Mouse (Mus musculus) lung, embryonic 16.5 days (tissue): ENCODE data around the gene Prss45. TPM values are rescaled to one million over a fixed set of nuclear protein-coding genes. Genes with fewer than 3 reads are reported as not detected.
A peak's percentile ranks its signal among the peaks of the same experiment; 100 is the strongest.

ENCODE experiments used
- ATAC-seq: fragments of 200-750 bp; cut with Nextera tagmentation; 2 replicates; pipeline ENCODE4 v1.8.0; 2017; ENCODE audit warnings: low read depth, mild to moderate bottlenecking, moderate library complexity
- H3K27ac ChIP-seq: fragments of 300-500 bp; sonication (generic); 2 replicates; pipeline ENCODE4 v1.5.1; 2014; ENCODE audit warnings: mild to moderate bottlenecking, control low read depth, low read length
- H3K27me3 ChIP-seq: fragments of 300-500 bp; sonication (generic); 2 replicates; pipeline ENCODE4 v1.6.1; 2014; ENCODE audit warnings: low read depth, low read length, mixed read lengths; ENCODE audit not compliant: control insufficient read depth, insufficient read depth
- H3K36me3 ChIP-seq: fragments of 300-500 bp; sonication (generic); 2 replicates; pipeline ENCODE4 v1.6.1; 2014; ENCODE audit warnings: low read length; ENCODE audit not compliant: control insufficient read depth, insufficient read depth
- H3K4me1 ChIP-seq: fragments of 300-500 bp; sonication (generic); replicated peaks from 2 replicates; pipeline ENCODE4 v1.6.1; 2014; ENCODE audit warnings: low read length, mixed read lengths; ENCODE audit not compliant: control insufficient read depth, insufficient read depth
- H3K4me2 ChIP-seq: fragments of 300-500 bp; sonication (generic); 2 replicates; pipeline ENCODE4 v1.6.1; 2014; ENCODE audit warnings: low read depth, low read length, control low read depth
- H3K4me3 ChIP-seq: fragments of 300-500 bp; sonication (generic); 2 replicates; pipeline ENCODE4 v1.5.1; 2014; ENCODE audit warnings: mild to moderate bottlenecking, low read length, control low read depth
- H3K9ac ChIP-seq: fragments of 300-500 bp; sonication (generic); 2 replicates; pipeline ENCODE4 v1.6.1; 2014; ENCODE audit warnings: low read length, control low read depth
- H3K9me3 ChIP-seq: fragments of 300-500 bp; sonication (generic); 2 replicates; pipeline ENCODE4 v1.6.1; 2016; ENCODE audit warnings: low read length; ENCODE audit not compliant: control insufficient read depth
- WGBS: fragments of 180-500 bp; shearing (Covaris S2); extraction: QIAGEN DNeasy Blood & Tissue Kit; methylation state at CpG from one replicate; pipeline ENCODE4 v1.1.7; 2014; 5-methylcytosine and 5-hydroxymethylcytosine counted together
- polyA plus RNA-seq: library from polyadenylated mRNA; unstranded; fragments of >200 nt; fragmentation: Nextera tagmentation; extraction: Ambion mirVana; gene quantifications from 2 replicates; pipeline ENCODE4 v1.2.1, GENCODE M21; 2015

The Prss45 gene
- not detected in 2 replicates for polyA plus RNA-seq

DNA sequence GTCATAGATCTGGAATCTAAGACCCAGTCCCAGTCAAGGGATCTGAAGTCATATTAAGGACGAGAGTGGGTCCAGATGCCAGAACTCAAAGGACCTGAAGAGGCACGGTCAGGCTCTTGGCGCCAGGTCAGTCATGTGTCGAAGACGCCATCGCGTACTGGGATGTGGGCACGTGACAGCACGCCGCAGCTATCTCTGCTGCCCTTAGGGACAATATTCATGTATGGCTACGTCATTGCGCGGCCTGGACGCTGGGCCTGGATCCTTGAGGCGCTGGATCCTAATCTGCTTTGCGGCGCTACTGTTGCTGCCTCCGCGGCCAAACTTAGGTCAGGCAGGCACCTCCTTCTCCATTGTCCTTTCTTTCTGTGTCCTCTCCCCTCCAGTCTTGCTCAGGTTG, at the start of gene Prss45:
Gene Prss45 (plus strand): TSS at position 178 of the 400 bp plus-strand sequence.
- Histone ChIP-seq H3K9me3 (no peaks in the 10 kb centered on the region), H3K4me3 (no peak within 1 kb of the TSS), H3K4me1 (no peaks in the 10 kb centered on the region), H3K9ac (no peak within 1 kb of the TSS), H3K36me3 (no peaks in the 10 kb centered on the region), H3K27me3 (no peaks in the 10 kb centered on the region), H3K27ac (no peak within 1 kb of the TSS), H3K4me2 (peak within 1 kb of the TSS; percentile 1; the same call in 1 of the 2 replicates)
- no peak for ATAC-seq
- WGBS = 73% methylated on average over 19 of the region's 19 CpGs

DNA sequence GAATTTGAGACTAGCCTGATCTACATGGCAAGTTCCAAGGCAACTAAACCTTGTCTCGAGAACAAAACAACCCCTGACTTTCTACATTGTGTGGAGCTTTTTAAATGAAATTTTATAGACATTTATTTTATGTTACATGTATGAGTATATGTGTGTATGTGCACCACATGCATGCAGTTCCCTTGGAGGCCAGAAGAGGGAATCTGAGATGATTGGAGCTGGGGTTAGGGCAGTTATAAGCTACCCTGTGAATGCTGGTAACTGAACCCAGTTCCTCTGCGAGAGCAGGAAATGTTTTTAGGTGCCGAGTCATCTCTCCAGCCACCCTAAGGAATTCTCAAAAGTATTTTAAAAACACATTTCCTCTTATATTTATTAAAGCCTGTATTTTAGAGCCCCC, 46.2 kb upstream of the Prss45 start:
- no peaks in the 10 kb centered on the region for H3K4me1 ChIP-seq
- H3K9me3 ChIP-seq = no peaks in the 10 kb centered on the region; the same call in 1 of the 2 replicates
- H3K9ac ChIP-seq = no peak overlapping the region
- H3K27me3 ChIP-seq = no peaks in the 10 kb centered on the region
- no peak overlapping the region for H3K4me3 ChIP-seq
- H3K4me2 ChIP-seq = no peak overlapping the region
- 83% methylated on average over 3 of the region's 3 CpGs for WGBS
- H3K27ac ChIP-seq = no peak overlapping the region
- no peak for ATAC-seq
- H3K36me3 ChIP-seq = no peaks in the 10 kb centered on the region

DNA sequence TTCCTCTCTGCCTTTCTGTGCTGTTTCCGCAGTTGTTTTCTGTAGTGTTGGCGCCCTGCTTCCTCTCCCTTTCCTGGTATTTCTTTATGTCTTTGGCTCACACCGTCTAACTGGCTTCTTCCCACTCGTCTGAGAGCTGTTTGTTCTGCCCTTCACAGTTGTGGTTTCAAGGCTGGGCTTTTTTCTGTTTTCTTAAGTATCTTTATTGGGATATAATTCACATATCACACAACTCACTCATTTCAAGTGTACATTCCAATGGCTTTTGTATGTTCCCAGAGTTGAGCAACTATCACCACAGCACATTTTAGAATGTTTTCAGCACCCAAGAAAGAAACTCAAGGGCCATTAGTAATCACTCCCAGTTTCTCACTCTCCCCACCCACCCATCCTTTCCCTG, 43.9 kb upstream of the Prss45 start:
- Histone ChIP-seq H3K9me3 (no peaks in the 10 kb centered on the region; the same call in 1 of the 2 replicates), H3K4me3 (no peak overlapping the region), H3K36me3 (no peaks in the 10 kb centered on the region), H3K27me3 (no peaks in the 10 kb centered on the region), H3K4me2 (no peak overlapping the region), H3K4me1 (no peaks in the 10 kb centered on the region), H3K27ac (no peak overlapping the region), H3K9ac (no peak overlapping the region)
- 51% methylated on average over 4 of the region's 4 CpGs for WGBS
- 0 out of 2 replicates have a peak, but pooled peaks have one; percentile 23 for ATAC-seq

DNA sequence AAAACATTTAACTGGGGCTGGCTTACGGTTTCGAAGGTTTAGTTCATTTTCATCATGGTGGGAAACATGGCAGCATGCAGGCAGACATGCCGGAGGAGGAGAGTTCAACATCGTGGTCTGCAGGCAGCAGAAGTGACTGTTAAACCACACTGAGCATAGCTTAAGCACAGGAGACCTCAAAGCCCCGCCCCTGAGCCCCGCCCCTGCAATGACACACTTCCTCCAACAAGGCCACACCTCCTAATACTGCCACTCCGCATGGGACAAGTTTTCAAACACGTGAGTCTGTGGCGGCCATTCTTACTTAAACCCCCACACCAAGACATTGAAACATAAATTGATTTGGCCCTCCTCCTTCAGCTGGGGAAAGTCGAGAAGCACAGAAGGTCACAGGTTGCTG, 37.4 kb upstream of the Prss45 start:
- H3K9ac ChIP-seq = no peak overlapping the region
- H3K4me1 ChIP-seq = no peaks in the 10 kb centered on the region
- 78% methylated on average over 10 of the region's 10 CpGs for WGBS
- no peak overlapping the region for H3K4me3 ChIP-seq
- H3K36me3 ChIP-seq = no peaks in the 10 kb centered on the region
- no peak overlapping the region for H3K4me2 ChIP-seq
- no peaks in the 10 kb centered on the region for H3K9me3 ChIP-seq
- no peaks in the 10 kb centered on the region for H3K27me3 ChIP-seq
- no peak for ATAC-seq
- no peak overlapping the region for H3K27ac ChIP-seq

DNA sequence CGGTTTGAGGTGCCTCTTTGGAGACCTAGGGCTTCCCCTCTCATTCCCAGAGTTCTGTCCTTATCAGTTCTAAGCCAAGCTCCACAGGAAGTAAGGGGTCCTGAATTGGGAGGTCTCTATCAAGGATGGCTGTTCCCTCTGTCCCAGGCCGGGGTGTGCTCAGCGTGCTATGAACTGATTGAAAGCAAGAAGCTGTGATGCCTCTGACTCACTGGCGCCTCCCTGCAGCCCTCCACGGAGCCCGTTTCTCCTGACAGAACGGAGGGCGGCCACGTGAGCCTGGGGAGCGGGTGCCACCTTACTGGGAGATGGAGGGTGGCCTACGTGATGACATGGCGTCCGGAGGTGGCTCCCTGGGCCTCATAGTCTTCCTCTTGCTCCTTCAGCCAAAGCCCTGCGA, 36.5 kb upstream of the Prss45 start, which contains the start of gene Prss42:
Gene Prss42 (plus strand): TSS at position 301 of the 400 bp plus-strand sequence.
- no peak within 1 kb of the TSS for H3K4me3 ChIP-seq
- no peak for ATAC-seq
- H3K27ac ChIP-seq = no peak within 1 kb of the TSS
- H3K9me3 ChIP-seq = no peaks in the 10 kb centered on the region
- H3K4me2 ChIP-seq = no peak within 1 kb of the TSS
- H3K36me3 ChIP-seq = no peaks in the 10 kb centered on the region
- no peaks in the 10 kb centered on the region for H3K27me3 ChIP-seq
- H3K4me1 ChIP-seq = no peaks in the 10 kb centered on the region
- 87% methylated on average over 14 of the region's 14 CpGs for WGBS
- no peak within 1 kb of the TSS for H3K9ac ChIP-seq

DNA sequence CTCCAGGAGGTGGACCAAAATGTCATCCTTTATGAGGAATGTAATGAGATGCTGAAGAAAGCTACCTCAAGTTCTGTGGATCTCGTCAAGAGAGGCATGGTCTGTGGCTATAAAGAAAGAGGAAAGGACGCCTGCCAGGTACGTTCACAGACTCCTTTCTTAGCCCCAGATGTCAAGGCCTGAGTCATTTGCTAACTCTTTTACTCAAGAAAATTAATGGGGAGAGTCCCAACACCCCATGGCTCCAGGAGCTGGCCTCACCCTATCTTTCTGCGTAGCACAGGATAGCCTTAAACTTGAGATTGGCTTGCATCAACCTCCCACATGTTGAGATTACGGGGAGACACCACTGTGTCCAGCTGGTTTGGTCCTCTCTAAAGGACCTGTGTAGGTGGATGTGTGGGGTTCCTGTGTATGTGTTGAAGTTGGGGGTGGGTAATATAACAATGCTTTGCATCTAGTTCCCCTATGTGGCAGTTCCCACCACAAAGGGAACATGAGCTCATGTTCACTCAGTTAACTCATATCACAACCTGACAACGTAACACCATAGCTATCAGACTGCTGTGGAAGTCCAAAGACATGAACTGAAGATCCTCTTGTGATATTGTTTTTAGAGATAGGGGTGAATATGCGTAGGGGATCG, 33.4 kb upstream of the Prss45 start:
- no peak overlapping the region for H3K4me2 ChIP-seq
- no peaks in the 10 kb centered on the region for H3K4me1 ChIP-seq
- WGBS = 82% methylated on average over 8 of the region's 8 CpGs
- no peak overlapping the region for H3K4me3 ChIP-seq
- H3K27ac ChIP-seq = no peak overlapping the region
- no peaks in the 10 kb centered on the region for H3K36me3 ChIP-seq
- no peaks in the 10 kb centered on the region for H3K27me3 ChIP-seq
- H3K9me3 ChIP-seq = no peaks in the 10 kb centered on the region
- no peak overlapping the region for H3K9ac ChIP-seq
- no peak for ATAC-seq

DNA sequence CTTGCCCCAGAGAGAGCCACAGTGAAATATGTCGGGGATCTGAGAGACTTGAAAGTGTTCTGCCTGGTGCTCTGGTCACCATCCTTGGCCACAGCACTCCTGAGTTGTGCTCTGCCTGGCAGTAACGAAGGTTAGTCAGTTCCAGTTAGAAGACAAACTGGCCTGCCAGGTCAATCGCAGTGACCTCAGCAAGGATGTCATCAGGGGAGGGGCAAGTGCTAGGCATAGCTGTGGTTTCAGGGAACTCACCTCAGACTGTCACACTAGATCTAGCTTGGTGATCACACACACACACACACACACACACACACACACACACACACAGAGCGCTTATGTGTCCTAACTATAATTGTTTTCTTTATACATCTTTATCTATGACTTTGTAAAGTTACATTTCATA, 31.1 kb upstream of the Prss45 start:
- no peak overlapping the region for H3K4me3 ChIP-seq
- 70% methylated on average over 4 of the region's 4 CpGs for WGBS

DNA sequence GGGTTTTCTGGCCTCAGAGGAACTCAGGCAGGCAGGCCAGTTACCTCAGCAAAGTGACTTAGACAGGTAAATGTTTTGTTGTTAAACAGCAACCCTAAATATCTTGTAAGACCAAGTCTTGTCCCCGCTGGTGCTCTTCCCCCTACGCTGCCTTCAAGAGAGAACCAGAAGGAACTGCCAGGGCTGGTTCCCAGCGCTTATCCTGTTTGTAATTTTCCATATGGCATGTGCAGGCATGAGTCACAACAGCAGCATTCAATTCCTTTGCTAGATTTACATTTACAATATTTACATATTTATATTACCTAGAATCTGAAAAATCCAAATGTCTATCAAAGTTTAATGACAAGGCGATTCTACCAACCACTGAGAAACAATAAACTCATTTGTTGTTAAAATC, 24.3 kb upstream of the Prss45 start:
- WGBS = 81% methylated on average over 4 of the region's 4 CpGs
- no peak overlapping the region for H3K4me3 ChIP-seq
- no peak overlapping the region for H3K27ac ChIP-seq
- H3K27me3 ChIP-seq = no peaks in the 10 kb centered on the region
- no peaks in the 10 kb centered on the region for H3K36me3 ChIP-seq
- no peak for ATAC-seq
- H3K9ac ChIP-seq = no peak overlapping the region
- H3K4me2 ChIP-seq = no peak overlapping the region
- H3K9me3 ChIP-seq = no peaks in the 10 kb centered on the region
- no peaks in the 10 kb centered on the region for H3K4me1 ChIP-seq

More for the DNA sequence above, 31.1 kb upstream of the Prss45 start:
- Histone ChIP-seq H3K27me3 (no peaks in the 10 kb centered on the region), H3K4me2 (no peak overlapping the region), H3K4me1 (no peaks in the 10 kb centered on the region), H3K27ac (no peak overlapping the region), H3K9ac (no peak overlapping the region), H3K36me3 (no peaks in the 10 kb centered on the region), H3K9me3 (no peaks in the 10 kb centered on the region)
- ATAC-seq = no peak

DNA sequence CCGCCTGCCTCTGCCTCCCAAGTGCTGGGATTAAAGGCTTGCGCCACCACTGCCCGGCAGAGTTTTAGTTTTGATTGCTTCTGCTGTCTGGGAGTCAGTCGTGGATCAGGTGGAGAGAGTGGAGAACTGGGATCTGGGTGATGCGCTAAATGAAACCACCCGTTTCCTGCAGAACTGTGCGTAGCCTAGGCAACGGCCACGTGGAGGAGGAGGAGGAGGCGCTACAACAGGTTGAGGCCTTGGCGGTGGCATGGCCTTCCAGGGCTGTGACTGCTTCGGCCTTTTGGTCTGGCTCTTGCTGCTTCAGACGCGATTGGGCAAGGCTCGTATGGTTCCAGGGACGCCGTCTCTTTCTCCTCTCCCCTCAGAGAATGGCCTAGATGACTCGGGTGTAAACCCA, 20.6 kb upstream of the Prss45 start, which contains the start of gene Prss44:
Gene Prss44 (plus strand): TSS at position 206 of the 400 bp plus-strand sequence.
- no peaks in the 10 kb centered on the region for H3K4me1 ChIP-seq
- no peak within 1 kb of the TSS for H3K4me2 ChIP-seq
- no peak for ATAC-seq
- H3K36me3 ChIP-seq = no peaks in the 10 kb centered on the region
- no peaks in the 10 kb centered on the region for H3K9me3 ChIP-seq
- H3K27ac ChIP-seq = no peak within 1 kb of the TSS
- H3K27me3 ChIP-seq = no peaks in the 10 kb centered on the region
- WGBS = 51% methylated on average over 18 of the region's 18 CpGs
- no peak within 1 kb of the TSS for H3K4me3 ChIP-seq
- no peak within 1 kb of the TSS for H3K9ac ChIP-seq
